Mouse (Mus musculus) heart, postnatal 0 days (tissue): ENCODE measurements around the gene Otulin. TPM values are rescaled to one million over a fixed set of nuclear protein-coding genes. Genes with fewer than 3 reads are reported as not detected.
A peak's percentile ranks its signal among the peaks of the same experiment; 100 is the strongest.

Experiments
- ATAC-seq: fragments of 200-750 bp; cut with Nextera tagmentation; 2 replicates; pipeline ENCODE4 v1.8.0; 2017; ENCODE audit warnings: low read depth, moderate number of reproducible peaks, moderate library complexity; ENCODE audit not compliant: insufficient read depth
- DNase-seq: peaks from one replicate; pipeline ENCODE4 v3.0.0-alpha.2; 2016; ENCODE audit warnings: low spot score
- H3K27ac ChIP-seq: fragments of 300-500 bp; sonication (generic); 2 replicates; pipeline ENCODE4 v1.5.1; 2014; ENCODE audit warnings: low read depth, mild to moderate bottlenecking
- H3K27me3 ChIP-seq: fragments of 300-500 bp; sonication (generic); 2 replicates; pipeline ENCODE4 v1.6.1; 2014; ENCODE audit warnings: low read length, mixed read lengths; ENCODE audit not compliant: control insufficient read depth, insufficient read depth
- H3K36me3 ChIP-seq: fragments of 300-500 bp; sonication (generic); replicated peaks from 2 replicates; pipeline ENCODE4 v1.6.1; 2014; ENCODE audit warnings: low read length, mixed read lengths; ENCODE audit not compliant: control insufficient read depth, insufficient read depth
- H3K4me1 ChIP-seq: fragments of 300-500 bp; sonication (generic); 2 replicates; pipeline ENCODE4 v1.6.1; 2014; ENCODE audit warnings: antibody characterized with exemption; ENCODE audit not compliant: control insufficient read depth, insufficient read depth
- H3K4me2 ChIP-seq: fragments of 300-500 bp; sonication (generic); 2 replicates; pipeline ENCODE4 v1.6.1; 2014; ENCODE audit warnings: low read depth, mild to moderate bottlenecking, low read length, moderate library complexity
- H3K4me3 ChIP-seq: fragments of 300-500 bp; sonication (generic); 2 replicates; pipeline ENCODE4 v1.5.1; 2014; ENCODE audit warnings: low read depth, low read length
- H3K9ac ChIP-seq: fragments of 300-500 bp; sonication (generic); replicated peaks from 2 replicates; pipeline ENCODE4 v1.6.1; 2014; ENCODE audit warnings: low read depth, low read length, mixed read lengths
- H3K9me3 ChIP-seq: fragments of 300-500 bp; sonication (generic); replicated peaks from 2 replicates; pipeline ENCODE4 v1.6.1; 2016; ENCODE audit warnings: low read length; ENCODE audit not compliant: control insufficient read depth
- CTCF ChIP-seq: IDR thresholded peaks from 2 replicates; pipeline ENCODE4 v1.5.1; 2016; ENCODE audit warnings: antibody characterized with exemption, control low read depth, low read depth
- EP300 ChIP-seq: IDR thresholded peaks from 2 replicates; pipeline ENCODE4 v1.6.1; 2016; ENCODE audit warnings: antibody characterized with exemption, low read depth
- WGBS: fragments of 180-500 bp; shearing (Covaris S2); extraction: QIAGEN DNeasy Blood & Tissue Kit; methylation state at CpG from one replicate; pipeline ENCODE4 v1.1.7; 2014; 5-methylcytosine and 5-hydroxymethylcytosine counted together
- polyA plus RNA-seq: library from polyadenylated mRNA; unstranded; fragments of >200 nt; fragmentation: Nextera tagmentation; extraction: Ambion mirVana; gene quantifications from 2 replicates; pipeline ENCODE4 v1.2.1, GENCODE M21; 2015
- total RNA-seq: library from RNA; depleted of rRNA; stranded (reverse); fragments of >200 nt; gene quantifications from 2 replicates; pipeline ENCODE4 v1.2.3, GENCODE M21; 2014; ENCODE audit warnings: low replicate concordance

Gene Otulin
- total and polyA plus RNA-seq, 2 experiments from 2014 or later: 26.3 to 36.1 TPM

DNA sequence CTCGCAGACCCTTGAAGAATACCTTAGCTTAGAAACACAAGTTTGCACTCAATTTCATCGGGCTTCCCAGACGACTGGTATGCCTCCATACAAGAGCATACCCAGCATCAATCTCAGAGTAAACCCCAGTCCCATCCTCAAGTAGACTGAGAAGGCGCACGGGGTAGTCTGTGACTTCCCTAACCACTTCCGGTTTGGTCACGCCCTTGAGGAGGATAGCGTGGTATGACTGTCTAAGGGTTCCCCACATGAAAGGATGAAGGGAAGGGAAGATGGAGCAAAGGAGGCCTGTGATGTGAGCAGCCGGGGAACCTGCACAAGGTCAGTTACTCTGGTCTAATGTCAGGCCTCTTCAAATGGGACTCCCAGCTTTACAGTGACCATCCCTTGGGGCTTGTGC lies 2.7 kb downstream of the Otulin start:
- Histone ChIP-seq H3K9ac (no peak overlapping the region), H3K27me3 (no peaks in the 10 kb centered on the region), H3K4me1 (peaks cover 54% of the 10 kb centered on the region), H3K36me3 (peaks cover 15% of the 10 kb centered on the region), H3K4me3 (no peak overlapping the region), H3K4me2 (no peak overlapping the region), H3K27ac (no peak overlapping the region), H3K9me3 (no peaks in the 10 kb centered on the region)
- no peak for ATAC-seq
- WGBS: 80% methylated on average over 9 of the region's 9 CpGs
- DNase-seq: no peak
- TF ChIP-seq EP300: no peak

GRCm38 (mm10) chr15:27626314-27626713 lies 4.2 kb downstream of the Otulin start:
- Histone ChIP-seq H3K27ac (no peak overlapping the region), H3K36me3 (peaks cover 25% of the 10 kb centered on the region), H3K9ac (no peak overlapping the region), H3K4me1 (peaks cover 53% of the 10 kb centered on the region), H3K4me3 (no peak overlapping the region), H3K9me3 (no peaks in the 10 kb centered on the region), H3K4me2 (no peak overlapping the region), H3K27me3 (no peaks in the 10 kb centered on the region)
- no peak for TF ChIP-seq CTCF
- no peak for ATAC-seq
- 93% methylated on average over 1 of the region's 1 CpGs for WGBS
- no peak for DNase-seq

- Histone ChIP-seq H3K4me2 (no peak overlapping the region), H3K9ac (0 out of 2 replicates have a peak overlapping the region, but pooled peaks have one; percentile 12), H3K27me3 (no peaks in the 10 kb centered on the region), H3K4me3 (no peak overlapping the region), H3K9me3 (no peaks in the 10 kb centered on the region), H3K36me3 (peaks cover 30% of the 10 kb centered on the region), H3K27ac (peak overlapping the region; percentile 54), H3K4me1 (peaks cover 53% of the 10 kb centered on the region)
- no peak for DNase-seq
- TF ChIP-seq EP300 (no peak), CTCF (no peak)
- WGBS: 57% methylated on average over 10 of the region's 10 CpGs
- ATAC-seq: no peak
Observed at GRCm38 (mm10) chr15:27625890-27626255, 4.6 kb downstream of the Otulin start.

- no peak overlapping the region for H3K4me3 ChIP-seq
- no peak for TF ChIP-seq CTCF
- no peak for TF ChIP-seq EP300
- no peak for DNase-seq
- no peak overlapping the region for H3K4me2 ChIP-seq
- WGBS: 66% methylated on average over 13 of the region's 13 CpGs
- H3K4me1 ChIP-seq: peaks cover 58% of the 10 kb centered on the region
- H3K9me3 ChIP-seq: no peaks in the 10 kb centered on the region
- H3K9ac ChIP-seq: 0 out of 2 replicates have a peak overlapping the region, but pooled peaks have one; percentile 12
- peaks cover 31% of the 10 kb centered on the region for H3K36me3 ChIP-seq
- no peaks in the 10 kb centered on the region for H3K27me3 ChIP-seq
- peak; percentile 29; the same call in 1 of the 2 replicates for ATAC-seq
- peak overlapping the region; percentile 54 for H3K27ac ChIP-seq
Observed at GRCm38 (mm10) chr15:27625014-27625889, 5.2 kb downstream of the Otulin start.

DNA sequence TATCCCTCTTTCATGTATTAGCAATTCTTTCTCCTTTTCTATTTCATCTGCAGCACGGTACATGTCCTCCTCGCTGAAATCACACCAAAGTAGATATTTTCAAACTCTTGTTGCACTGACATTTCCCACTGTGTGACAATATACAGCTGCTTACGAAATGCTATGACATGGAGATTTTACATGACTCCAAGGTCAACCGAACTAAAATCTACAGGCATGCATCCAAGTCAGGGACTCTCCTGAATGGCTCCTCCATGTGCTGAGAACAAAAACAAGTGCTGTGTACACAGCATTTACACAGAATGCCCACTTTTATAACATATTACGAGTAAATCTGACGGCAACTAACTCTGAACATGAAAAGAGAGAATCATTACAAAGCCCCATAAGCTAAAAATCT lies 7.2 kb downstream of the Otulin start:
- DNase-seq: no peak
- peaks cover 39% of the 10 kb centered on the region for H3K36me3 ChIP-seq
- H3K4me3 ChIP-seq: no peak overlapping the region
- TF ChIP-seq CTCF (no peak), EP300 (no peak)
- H3K27ac ChIP-seq: peak overlapping the region; percentile 28
- WGBS: 64% methylated on average over 6 of the region's 6 CpGs
- no peak overlapping the region for H3K4me2 ChIP-seq
- no peak for ATAC-seq
- H3K27me3 ChIP-seq: no peaks in the 10 kb centered on the region
- H3K9me3 ChIP-seq: no peaks in the 10 kb centered on the region
- H3K4me1 ChIP-seq: peaks cover 53% of the 10 kb centered on the region
- no peak overlapping the region for H3K9ac ChIP-seq
